Mouse (Mus musculus) small intestine, adult 2 months (tissue): ENCODE data around the gene Tnni1. TPM values are rescaled to one million over a fixed set of nuclear protein-coding genes. Genes with fewer than 3 reads are reported as not detected.

ENCODE experiments used
- H3K27ac ChIP-seq: fragments of 200-500 bp; 2 replicates; pipeline ENCODE4 v1.5.1; 2012; ENCODE audit warnings: low read depth, low read length, control low read depth, inconsistent platforms; ENCODE audit not compliant: insufficient read depth
- H3K27me3 ChIP-seq: fragments of 200-500 bp; 2 replicates; pipeline ENCODE4 v1.6.1; 2012; ENCODE audit warnings: mild to moderate bottlenecking, moderate library complexity, low read length, inconsistent platforms; ENCODE audit not compliant: control insufficient read depth, insufficient read depth
- H3K36me3 ChIP-seq: fragments of 200-500 bp; 2 replicates; pipeline ENCODE4 v1.6.1; 2012; ENCODE audit warnings: mild to moderate bottlenecking, low read length, control low read depth, inconsistent platforms; ENCODE audit not compliant: control insufficient read depth, insufficient read depth
- H3K4me1 ChIP-seq: fragments of 200-500 bp; 2 replicates; pipeline ENCODE4 v1.6.1; 2012; ENCODE audit warnings: low read length, inconsistent platforms, mixed read lengths; ENCODE audit not compliant: control insufficient read depth, insufficient read depth, insufficient read length
- H3K4me3 ChIP-seq: fragments of 200-500 bp; 2 replicates; pipeline ENCODE4 v1.5.1; 2012; ENCODE audit warnings: low read depth, mild to moderate bottlenecking, control low read depth, inconsistent platforms, low read length, moderate library complexity
- CTCF ChIP-seq: fragments of 200-500 bp; IDR thresholded peaks from 2 replicates; pipeline ENCODE4 v1.5.1; 2012; ENCODE audit warnings: low read depth, mild to moderate bottlenecking, control low read depth, inconsistent platforms, low read length, moderate library complexity, mixed read lengths; ENCODE audit not compliant: insufficient replicate concordance, insufficient read length; ENCODE audit errors: extremely low read depth
- POLR2A ChIP-seq: fragments of 200-500 bp; IDR thresholded peaks from 2 replicates; pipeline ENCODE4 v1.6.1; 2012; ENCODE audit warnings: low read depth, mild to moderate bottlenecking, control low read depth, inconsistent platforms, low read length, moderate library complexity
- WGBS: fragments of 180-500 bp; shearing (Covaris S2); methylation state at CpG from one replicate; pipeline ENCODE4 v1.1.7; 2018; 5-methylcytosine and 5-hydroxymethylcytosine counted together
- polyA plus RNA-seq: library from polyadenylated mRNA; depleted of rRNA; stranded (reverse); fragments of >200 nt; gene quantifications from 2 replicates; pipeline ENCODE4 v1.2.3, GENCODE M21; 2012; rRNA removed

Gene Tnni1
- 0.42 and 5.0 TPM in 2 replicates for polyA plus RNA-seq

GRCm38 (mm10) chr1:135778780-135779535 lies at the start of gene Tnni1:
Gene Tnni1, plus strand, starts transcription at chr1:135779434.
- no peak within 1 kb of the TSS for H3K4me3 ChIP-seq
- TF ChIP-seq CTCF (no peak), POLR2A (no peak)
- WGBS, result 17% methylated on average over 22 of the region's 22 CpGs
- no peaks in the 10 kb centered on the region for H3K27me3 ChIP-seq
- peaks cover 5% of the 10 kb centered on the region for H3K4me1 ChIP-seq
- no peaks in the 10 kb centered on the region for H3K36me3 ChIP-seq
- H3K27ac ChIP-seq, result no peak within 1 kb of the TSS

GRCm38 (mm10) chr1:135729821-135730220 lies 49.4 kb upstream of the Tnni1 start:
- Histone ChIP-seq H3K4me1 (no peaks in the 10 kb centered on the region; the same call in none of the 2 replicates), H3K4me3 (peak overlapping the region; percentile 97), H3K27ac (peak overlapping the region; percentile 91), H3K27me3 (no peaks in the 10 kb centered on the region), H3K36me3 (no peaks in the 10 kb centered on the region)
- TF ChIP-seq CTCF (no peak), POLR2A (no peak)
- 35% methylated on average over 4 of the region's 4 CpGs for WGBS

GRCm38 (mm10) chr1:135730296-135730695 lies 48.9 kb upstream of the Tnni1 start:
- H3K4me1 ChIP-seq, result peaks cover under 1% of the 10 kb centered on the region
- H3K27me3 ChIP-seq, result no peaks in the 10 kb centered on the region
- H3K27ac ChIP-seq, result peak overlapping the region; percentile 91
- H3K36me3 ChIP-seq, result no peaks in the 10 kb centered on the region
- no peak for TF ChIP-seq CTCF
- TF ChIP-seq POLR2A, result no peak
- peak overlapping the region; percentile 97 for H3K4me3 ChIP-seq
- WGBS, result 15% methylated on average over 3 of the region's 3 CpGs

- 67% methylated on average over 7 of the region's 7 CpGs for WGBS
- TF ChIP-seq CTCF, result no peak
- no peak for TF ChIP-seq POLR2A
- H3K4me3 ChIP-seq, result peak overlapping the region; percentile 26; the same call in 1 of the 2 replicates
- H3K27me3 ChIP-seq, result no peaks in the 10 kb centered on the region
- H3K27ac ChIP-seq, result peak overlapping the region; percentile 91
- no peaks in the 10 kb centered on the region for H3K36me3 ChIP-seq
- H3K4me1 ChIP-seq, result peaks cover 3% of the 10 kb centered on the region
Measured at GRCm38 (mm10) chr1:135731393-135731792, 47.8 kb upstream of the Tnni1 start.

DNA sequence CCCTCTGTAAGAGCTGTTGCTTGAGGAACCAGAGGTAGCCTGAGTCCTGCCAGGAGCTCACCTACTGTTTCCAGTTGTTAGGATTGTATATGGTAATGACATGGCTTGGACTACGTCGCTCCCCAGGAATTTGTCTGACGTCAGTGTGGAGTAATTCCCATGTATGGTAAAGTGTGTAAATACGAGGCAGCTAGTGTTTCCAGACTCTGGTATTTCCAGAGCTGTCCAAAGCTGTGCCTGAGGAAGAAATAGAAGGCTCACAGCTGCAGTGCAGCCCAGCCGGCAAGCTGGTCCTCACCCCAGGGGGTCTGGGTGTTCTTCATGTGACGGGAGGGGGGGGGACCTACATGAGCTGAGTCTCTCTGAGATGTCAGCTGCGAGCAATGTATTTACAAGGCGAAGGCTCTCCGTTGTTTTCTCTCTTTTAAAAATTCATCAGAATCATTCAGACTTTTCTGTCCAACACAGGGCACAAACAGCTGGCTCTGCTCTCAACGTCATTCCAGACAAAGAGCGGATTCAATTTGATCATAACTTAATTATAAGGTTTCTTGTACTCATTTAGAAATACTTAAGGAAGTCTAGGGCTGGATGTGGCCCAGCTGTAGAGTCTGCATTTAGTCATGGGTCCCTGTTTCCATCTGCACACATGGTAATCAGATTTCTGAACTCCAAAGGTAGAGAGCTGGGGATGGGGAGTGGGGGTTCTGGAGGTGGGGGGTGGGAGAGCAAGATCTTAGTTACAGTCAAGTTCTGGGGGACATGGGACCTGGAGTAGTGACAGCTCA lies 47.1 kb upstream of the Tnni1 start:
- peak overlapping the region; percentile 91 for H3K27ac ChIP-seq
- TF ChIP-seq POLR2A (no peak), CTCF (no peak)
- H3K4me3 ChIP-seq, result no peak overlapping the region
- no peaks in the 10 kb centered on the region for H3K27me3 ChIP-seq
- H3K4me1 ChIP-seq, result peaks cover 3% of the 10 kb centered on the region
- H3K36me3 ChIP-seq, result no peaks in the 10 kb centered on the region
- WGBS, result 73% methylated on average over 11 of the region's 11 CpGs

GRCm38 (mm10) chr1:135734225-135734937 lies 44.9 kb upstream of the Tnni1 start:
- peaks cover 1% of the 10 kb centered on the region; the same call in 1 of the 2 replicates for H3K36me3 ChIP-seq
- H3K4me3 ChIP-seq, result no peak overlapping the region
- 62% methylated on average over 6 of the region's 7 CpGs for WGBS
- H3K27me3 ChIP-seq, result no peaks in the 10 kb centered on the region
- H3K4me1 ChIP-seq, result peaks cover 3% of the 10 kb centered on the region
- H3K27ac ChIP-seq, result peak overlapping the region; percentile 67
- no peak for TF ChIP-seq POLR2A
- no peak for TF ChIP-seq CTCF
